Mouse (Mus musculus): ENCODE results near the gene Agbl3. TPM values are rescaled to one million over a fixed set of nuclear protein-coding genes. Genes with fewer than 3 reads are reported as not detected.

Gene Agbl3
- polyA plus RNA-seq, 1 experiment, result 19.2 TPM

DNA sequence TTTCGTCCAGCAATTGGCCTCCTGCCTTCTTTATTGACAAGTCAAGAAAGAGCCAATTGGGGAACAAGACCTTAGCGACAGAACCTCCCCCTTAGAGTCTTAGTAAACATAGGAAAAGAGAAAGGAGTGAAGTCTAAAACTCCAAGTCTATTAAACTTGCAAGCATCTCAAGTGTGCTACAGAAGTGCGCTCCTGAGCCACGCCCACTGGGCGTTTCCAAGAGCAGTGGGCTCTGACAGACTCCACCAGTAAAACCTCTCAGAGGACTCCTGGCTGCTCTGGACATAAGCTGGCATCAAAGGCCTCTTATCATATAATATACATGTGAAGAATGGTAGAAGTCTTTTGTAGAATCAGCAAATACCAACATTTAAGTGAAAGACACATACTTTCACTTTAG lies 123.2 kb downstream of the Agbl3 start:
- no peak for DNase-seq (ENCODE audit: extremely low spot score in 1 of 2, low spot score in 1 of 2)

DNA sequence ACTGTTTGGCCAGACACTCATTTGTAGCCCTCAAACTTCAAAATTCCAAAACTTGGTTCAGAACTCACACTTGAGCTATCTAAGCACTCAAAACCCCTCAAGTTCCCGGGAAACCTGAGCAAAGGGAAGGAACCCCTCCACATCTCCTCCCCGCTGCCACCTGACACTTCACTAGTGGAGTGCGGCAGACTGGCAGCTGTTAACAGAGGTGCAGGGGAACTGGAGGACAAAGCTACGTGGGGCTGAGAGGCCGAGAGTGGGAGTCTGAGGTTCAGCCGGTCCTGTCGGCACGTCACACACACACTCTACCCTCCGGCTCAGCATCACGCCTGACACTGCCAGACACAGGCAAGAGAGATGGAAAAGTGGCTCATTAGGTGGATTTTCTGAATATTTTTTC lies 123.6 kb downstream of the Agbl3 start:
- DNase-seq (ENCODE audit: extremely low spot score in 1 of 2, low spot score in 1 of 2), result no peak

DNA sequence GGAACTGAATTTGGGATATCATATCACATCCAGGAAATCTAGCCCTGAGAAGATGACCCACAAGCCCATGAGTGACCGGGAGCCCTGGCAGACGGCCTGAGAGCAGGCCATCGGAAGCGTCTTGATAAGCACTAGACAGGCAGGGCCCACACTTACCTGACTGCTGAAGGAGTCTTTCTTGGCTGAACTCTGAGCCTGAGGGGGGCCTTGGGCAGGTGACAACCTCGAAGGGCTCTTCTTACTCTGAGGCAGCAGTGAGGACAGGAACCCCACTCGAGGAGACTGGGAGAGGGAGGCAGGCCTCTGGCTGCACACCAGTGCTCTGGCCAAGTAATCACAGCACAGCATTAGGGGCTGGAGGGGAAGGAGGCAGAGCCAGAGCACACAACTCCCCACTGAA lies 124.1 kb downstream of the Agbl3 start:
- no peak for DNase-seq (ENCODE audit: extremely low spot score in 1 of 2, low spot score in 1 of 2)

DNA sequence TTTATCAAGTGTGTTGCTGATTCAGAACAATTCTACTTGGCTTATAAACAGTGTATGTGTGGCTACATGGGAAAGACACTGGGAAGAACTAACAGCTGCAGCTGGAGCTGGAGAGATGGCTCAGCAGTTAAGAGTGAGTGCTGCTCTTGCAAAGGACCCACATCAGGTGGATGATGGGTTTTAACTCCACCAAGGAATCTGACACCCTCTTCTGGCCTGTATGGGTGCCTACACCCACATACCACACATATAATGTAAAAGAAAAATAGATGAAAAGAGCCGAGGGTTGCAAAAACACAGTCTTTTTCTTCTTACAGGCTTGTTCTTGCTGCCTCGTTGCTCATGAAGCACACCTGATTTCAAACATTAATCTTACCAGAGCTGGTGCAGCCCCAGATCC lies 125.9 kb downstream of the Agbl3 start:
- DNase-seq (ENCODE audit: extremely low spot score in 1 of 2, low spot score in 1 of 2), result no peak

DNA sequence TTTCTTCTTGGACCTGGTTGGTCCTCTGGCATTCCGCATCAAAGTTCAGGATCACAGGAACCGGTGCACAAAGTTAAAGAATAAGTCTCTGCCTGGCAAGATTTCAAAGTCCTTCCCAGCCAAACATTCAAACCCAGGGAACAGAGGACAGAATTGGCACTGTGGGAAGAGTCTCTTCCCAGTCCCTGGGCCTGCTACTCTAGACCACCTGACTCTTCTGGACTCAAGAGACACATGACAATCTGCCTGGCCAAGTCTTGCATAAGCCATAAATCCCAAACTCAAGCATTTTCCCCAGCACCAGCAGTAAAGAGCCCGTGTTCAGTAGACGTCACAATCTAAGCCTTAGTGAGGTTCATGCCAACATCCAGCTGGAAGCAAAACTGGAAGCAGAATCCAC lies 126.4 kb downstream of the Agbl3 start:
- DNase-seq (ENCODE audit: extremely low spot score in 1 of 2, low spot score in 1 of 2), result peak in 1 of 2 experiments; percentile 27

DNA sequence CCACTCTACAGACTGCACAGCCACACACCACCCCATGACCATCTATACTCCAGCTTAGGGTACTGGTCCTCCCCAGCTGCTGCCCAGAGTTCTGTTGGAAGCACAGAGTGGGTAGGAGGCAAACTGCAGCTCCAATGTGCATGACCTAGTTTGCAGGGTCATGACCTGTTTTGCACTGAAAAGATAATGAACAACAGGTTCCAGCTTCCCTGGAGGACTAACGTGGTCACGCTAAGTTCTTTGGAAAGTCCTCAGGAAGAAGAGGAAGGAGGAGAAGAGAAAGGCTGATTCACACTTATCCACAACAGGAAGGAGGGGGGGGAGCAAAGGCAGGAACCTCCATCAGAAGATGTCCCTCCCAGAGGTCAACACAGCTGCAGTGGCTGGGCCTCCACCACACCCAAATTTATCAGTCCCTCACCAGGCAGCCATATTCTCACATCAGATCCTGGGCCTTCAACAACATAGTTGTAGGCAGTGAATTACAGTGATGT lies 126.9 kb downstream of the Agbl3 start:
- DNase-seq (ENCODE audit: extremely low spot score in 1 of 2, low spot score in 1 of 2), result no peak

DNA sequence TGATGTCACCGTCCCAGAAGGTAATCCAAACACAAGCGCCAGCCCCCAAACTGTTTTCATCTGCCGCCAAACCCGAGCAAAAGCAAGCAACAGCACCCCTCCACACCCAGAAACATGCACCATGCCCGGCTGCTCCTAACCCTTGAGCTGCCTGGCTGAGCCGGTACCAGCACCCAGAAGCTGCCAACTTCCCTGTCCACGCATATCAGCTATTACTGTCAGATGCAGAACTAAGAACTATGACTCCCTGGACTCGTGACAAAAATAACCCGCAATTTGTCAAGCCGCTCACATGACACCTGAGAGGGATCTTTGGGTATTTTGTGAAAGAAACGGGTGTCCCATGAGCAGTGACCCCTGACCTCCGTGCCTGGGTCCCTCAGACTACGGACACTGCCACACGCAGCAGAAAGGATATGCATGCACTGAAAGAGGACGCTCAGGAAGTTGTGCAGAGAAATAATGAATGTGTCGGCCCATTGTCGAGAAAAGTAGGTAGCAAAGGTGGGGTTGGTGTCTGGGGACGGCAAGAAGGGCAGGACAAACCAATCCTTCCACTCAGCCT lies 127.5 kb downstream of the Agbl3 start:
- no peak for DNase-seq (ENCODE audit: extremely low spot score in 1 of 2, low spot score in 1 of 2)

Other genes with a start within 250 kb of the Agbl3 start
- 21.9 and 31.0 TPM in 2 replicates for gene Cald1, start 181.9 kb upstream of the Agbl3 start, polyA plus RNA-seq (2012; rRNA removed)
- 1.9 and 2.1 TPM in 2 replicates for gene Tmem140, start 82.7 kb downstream of the Agbl3 start, polyA plus RNA-seq (2012; rRNA removed)
- gene Cyren, start 97.6 kb downstream of the Agbl3 start, polyA plus RNA-seq (2012; rRNA removed), result 5.8 and 6.5 TPM in 2 replicates
- gene Wdr91, start 130.4 kb downstream of the Agbl3 start, polyA plus RNA-seq (2012; rRNA removed), result 22.8 and 26.7 TPM in 2 replicates
- gene Stra8, start 139.7 kb downstream of the Agbl3 start, polyA plus RNA-seq (2012; rRNA removed), result not detected in 2 replicates
- 0.84 and 1.4 TPM in 2 replicates for gene Slc23a4, start 208.0 kb downstream of the Agbl3 start, polyA plus RNA-seq (2012; rRNA removed)

All from frontal cortex, adult 2 months (tissue).